7 mouse cellular contexts compared by ENCODE assay signal in the genomic region with DNA sequence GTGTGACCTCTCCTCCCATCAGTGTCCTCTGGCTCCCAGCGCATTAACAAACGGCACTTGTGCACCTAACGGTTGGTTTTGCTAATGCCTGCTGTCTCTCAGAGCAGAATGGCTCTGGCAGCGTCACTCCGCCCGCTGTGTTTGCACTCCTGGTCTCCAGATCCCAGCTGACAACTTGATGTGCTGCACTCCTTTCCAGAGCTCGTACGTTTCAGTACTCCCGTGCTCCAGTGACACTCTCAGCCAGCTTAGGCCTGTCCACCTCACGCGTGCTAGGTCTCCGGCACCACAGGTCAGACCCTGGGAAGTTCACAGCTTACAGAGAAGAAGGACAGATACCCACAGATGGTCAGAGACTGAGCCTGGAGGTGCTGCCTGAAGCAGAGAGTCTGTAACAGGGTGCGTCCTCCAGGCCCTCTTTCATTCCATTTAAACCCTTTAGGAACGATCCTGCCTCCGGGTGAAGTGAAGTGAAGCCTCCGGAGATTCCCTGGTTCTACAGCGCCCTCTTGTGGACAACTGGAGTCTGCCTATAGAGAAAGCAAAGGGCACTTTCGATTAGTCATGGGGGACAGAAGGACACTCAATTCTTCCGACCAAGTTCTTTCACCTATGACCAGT. TPM values are rescaled to one million over a fixed set of nuclear protein-coding genes. Genes with fewer than 3 reads are reported as not detected.
DNase-seq lines count a peak whose midpoint lies in the region; ATAC-seq lines count a peak whose summit lies in the region.

No protein-coding gene starts in this region.

- peak overlapping the region; percentile 45 for H3K4me2 ChIP-seq in hindbrain, embryonic 15.5 days

- H3K9ac ChIP-seq in hindbrain, embryonic 15.5 days = no peak overlapping the region

- H3K27ac ChIP-seq in hindbrain, embryonic 15.5 days (replicated peaks) = 0 out of 2 replicates have a peak overlapping the region, but pooled peaks have one; percentile 21

- 20% methylated on average over 19 of the region's 19 CpGs for WGBS in hindbrain, embryonic 15.5 days

- H3K9me3 ChIP-seq in hindbrain, embryonic 15.5 days = no peaks in the 10 kb centered on the region

- peaks cover 24% of the 10 kb centered on the region for H3K4me1 ChIP-seq in hindbrain, embryonic 15.5 days (replicated peaks)

- H3K36me3 ChIP-seq in hindbrain, embryonic 15.5 days = no peaks in the 10 kb centered on the region

- H3K27me3 ChIP-seq in hindbrain, embryonic 15.5 days = no peaks in the 10 kb centered on the region

- ATAC-seq in hindbrain, embryonic 15.5 days (ENCODE audit: low FRiP score, low read depth) = peak; percentile 75
- ATAC-seq in megakaryocyte-erythroid progenitor cell, adult 5-6 weeks (replicated peaks; ENCODE audit: low FRiP score, low TSS enrichment, poor library complexity, severe bottlenecking) = peak; percentile 57; the same call in 1 of the 2 replicates

- no peak overlapping the region for H3K4me3 ChIP-seq in hindbrain, embryonic 15.5 days

- peak; percentile 92 for DNase-seq in adipocyte (ENCODE audit: low spot score)
- DNase-seq in cerebellum, adult 9-10 months = peak; percentile 85
- peak; percentile 78 to 83 for DNase-seq in frontal cortex, postnatal 36 days (ENCODE audit: low spot score in 2 of 2)
- peak; percentile 74 to 88 for DNase-seq in left cerebral cortex, postnatal 14 days (ENCODE audit: low spot score in 2 of 2)
- peak; percentile 87 for DNase-seq in right cerebral cortex, postnatal 4 days

- intact Hi-C loops in left cerebral cortex, postnatal 14 days (cut with DNase I) = loop anchor here (1.0 to 5.0 kb wide), 4 partner anchors 122 to 297 kb away; partner anchors contain the start of genes Glce and Kif23

RNA-seq across cellular contexts. Expression of gene Spesp1, which starts 37.9 kb away (rescaled TPM):
- polyA plus RNA-seq in hindbrain, embryonic 15.5 days (2015; fragmentation: Nextera tagmentation; extraction: Ambion mirVana) = not detected in 2 replicates
- total RNA-seq in left cerebral cortex, postnatal 14 days (2021) = not detected
- not detected in 2 replicates for total RNA-seq in megakaryocyte-erythroid progenitor cell, adult 5-6 weeks (2014; fragmentation: Nextera tagmentation)
- not detected in 2 replicates for total RNA-seq in megakaryocyte-erythroid progenitor cell, adult 5-6 weeks (2017)
